Mouse (Mus musculus): Measurements from ENCODE around the gene 9230112D13Rik.

DNA sequence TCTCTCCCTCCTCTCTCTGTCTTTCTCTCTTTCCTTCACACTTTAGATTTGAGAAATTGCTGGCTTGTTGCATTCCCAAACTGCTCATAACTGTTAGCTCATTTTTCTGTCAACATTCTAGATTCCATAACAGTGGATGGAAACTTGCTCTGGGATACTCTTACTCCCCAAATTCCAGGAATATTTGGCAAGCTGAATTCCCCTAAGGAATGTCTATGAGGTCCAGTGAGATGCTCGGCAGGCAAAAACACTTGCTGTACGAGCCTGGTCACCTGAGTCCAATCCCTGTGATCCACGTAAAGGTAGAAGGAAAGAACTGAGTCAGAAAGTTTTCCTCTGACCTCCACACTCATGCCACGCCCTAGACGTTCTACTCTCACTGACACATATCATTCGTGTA, 9.9 kb upstream of the 9230112D13Rik start:
- TF ChIP-seq CTCF (IDR thresholded peaks at IDR 0.05; ENCODE audit: insufficient read depth, low read length) (no peak), POLR2A (IDR thresholded peaks at IDR 0.05; ENCODE audit: borderline replicate concordance, extremely low read depth, low read depth, low read length) (no peak)

All from lung, adult 2 months (tissue).